Mouse (Mus musculus): ENCODE results near the gene Ankrd35. TPM values are rescaled to one million over a fixed set of nuclear protein-coding genes. Genes with fewer than 3 reads are reported as not detected.

The Ankrd35 gene
- polyA plus RNA-seq, 1 experiment from 2014 or later = 0.06 TPM

Other genes with a start within 250 kb of the Ankrd35 start
- gene BC107364, start 217.8 kb upstream of the Ankrd35 start, polyA plus RNA-seq (2016; fragmentation: Nextera tagmentation; extraction: Ambion mirVana) = 0.20 and 0.30 TPM in 2 replicates
- 1.5 and 2.1 TPM in 2 replicates for gene Hfe2, start 145.0 kb upstream of the Ankrd35 start, polyA plus RNA-seq (2016; fragmentation: Nextera tagmentation; extraction: Ambion mirVana)
- gene Txnip, start 112.2 kb upstream of the Ankrd35 start, polyA plus RNA-seq (2016; fragmentation: Nextera tagmentation; extraction: Ambion mirVana) = 31.5 and 41.7 TPM in 2 replicates
- 0.62 and 1.6 TPM in 2 replicates for gene Gm16253, start 93.1 kb upstream of the Ankrd35 start, polyA plus RNA-seq (2016; fragmentation: Nextera tagmentation; extraction: Ambion mirVana)
- gene Polr3gl, start 76.0 kb upstream of the Ankrd35 start, polyA plus RNA-seq (2016; fragmentation: Nextera tagmentation; extraction: Ambion mirVana) = 25.2 and 31.8 TPM in 2 replicates
- 1.0 and 1.7 TPM in 2 replicates for gene Ankrd34a, start 73.5 kb upstream of the Ankrd35 start, polyA plus RNA-seq (2016; fragmentation: Nextera tagmentation; extraction: Ambion mirVana)
- 5.3 and 5.7 TPM in 2 replicates for gene Lix1l, start 69.0 kb upstream of the Ankrd35 start, polyA plus RNA-seq (2016; fragmentation: Nextera tagmentation; extraction: Ambion mirVana)
- gene Rbm8a, start 40.2 kb upstream of the Ankrd35 start, polyA plus RNA-seq (2016; fragmentation: Nextera tagmentation; extraction: Ambion mirVana) = 205 and 215 TPM in 2 replicates
- 38.5 and 40.8 TPM in 2 replicates for gene Pex11b, start 34.8 kb upstream of the Ankrd35 start, polyA plus RNA-seq (2016; fragmentation: Nextera tagmentation; extraction: Ambion mirVana)
- gene Gm42957, start 34.7 kb upstream of the Ankrd35 start, polyA plus RNA-seq (2016; fragmentation: Nextera tagmentation; extraction: Ambion mirVana) = 0.15 and 0.21 TPM in 2 replicates
- 0.36 and 0.64 TPM in 2 replicates for gene Itga10, start 24.5 kb upstream of the Ankrd35 start, polyA plus RNA-seq (2016; fragmentation: Nextera tagmentation; extraction: Ambion mirVana)
- gene Pias3, start 26.3 kb downstream of the Ankrd35 start, polyA plus RNA-seq (2016; fragmentation: Nextera tagmentation; extraction: Ambion mirVana) = 50.6 and 57.3 TPM in 2 replicates
- gene Nudt17, start 38.4 kb downstream of the Ankrd35 start, polyA plus RNA-seq (2016; fragmentation: Nextera tagmentation; extraction: Ambion mirVana) = 16.6 and 20.0 TPM in 2 replicates
- gene Polr3c, start 57.5 kb downstream of the Ankrd35 start, polyA plus RNA-seq (2016; fragmentation: Nextera tagmentation; extraction: Ambion mirVana) = 44.3 and 47.0 TPM in 2 replicates
- 73.0 and 73.5 TPM in 2 replicates for gene Rnf115, start 57.5 kb downstream of the Ankrd35 start, polyA plus RNA-seq (2016; fragmentation: Nextera tagmentation; extraction: Ambion mirVana)
- gene Pdzk1, start 159.2 kb downstream of the Ankrd35 start, polyA plus RNA-seq (2016; fragmentation: Nextera tagmentation; extraction: Ambion mirVana) = 0.57 and 1.0 TPM in 2 replicates
- 0.10 and 0.22 TPM in 2 replicates for gene Cd160, start 159.2 kb downstream of the Ankrd35 start, polyA plus RNA-seq (2016; fragmentation: Nextera tagmentation; extraction: Ambion mirVana)
- 7.2 and 10.1 TPM in 2 replicates for gene Gja5, start 234.6 kb downstream of the Ankrd35 start, polyA plus RNA-seq (2016; fragmentation: Nextera tagmentation; extraction: Ambion mirVana)
- gene Gpr89, start 235.2 kb downstream of the Ankrd35 start, polyA plus RNA-seq (2016; fragmentation: Nextera tagmentation; extraction: Ambion mirVana) = 34.6 and 36.7 TPM in 2 replicates